In genomic region chr17:85799081-85799864, GRCm38 (mm10) we compare ENCODE assay signal across 8 mouse cellular contexts.
A peak's percentile ranks its signal among the peaks of the same experiment; 100 is the strongest.
DNase-seq lines count a peak whose midpoint lies in the region; ATAC-seq lines count a peak whose summit lies in the region.

No protein-coding gene starts in this region.

- H3K9me3 ChIP-seq in hindbrain, embryonic 12.5 days (replicated peaks), result no peaks in the 10 kb centered on the region
- H3K9me3 ChIP-seq in midbrain, embryonic 10.5 days (replicated peaks), result no peaks in the 10 kb centered on the region

- peak; percentile 40 for DNase-seq in adrenal gland, adult 2 months
- DNase-seq in adrenal gland, postnatal 4 days (ENCODE audit: low spot score in 2 of 2), result no peak
- DNase-seq in ZHBTc4 (ENCODE audit: low read depth, low spot score), result peak; percentile 76
- peak; percentile 51 for DNase-seq in midbrain, embryonic 10.5 days (ENCODE audit: low spot score)
- no peak for DNase-seq in thymus, postnatal 10 days (ENCODE audit: low spot score in 2 of 2)
- DNase-seq in frontal cortex, postnatal 10 days (ENCODE audit: low spot score in 2 of 2), result no peak

- peaks cover 75% of the 10 kb centered on the region for H3K27me3 ChIP-seq in hindbrain, embryonic 12.5 days
- peaks cover 100% of the 10 kb centered on the region for H3K27me3 ChIP-seq in midbrain, embryonic 10.5 days (ENCODE audit: low read depth, poor library complexity, severe bottlenecking)

- no peak for ATAC-seq in hindbrain, embryonic 12.5 days (ENCODE audit: low FRiP score)
- no peak for ATAC-seq in erythroid progenitor cell, adult 5-6 weeks (replicated peaks; ENCODE audit: low FRiP score, poor library complexity, severe bottlenecking)

- under 1% methylated on average over 22 of the region's 22 CpGs for WGBS in hindbrain, embryonic 12.5 days
- WGBS in midbrain, embryonic 10.5 days, result under 1% methylated on average over 22 of the region's 22 CpGs

- peak overlapping the region; percentile 60; the same call in 1 of the 2 replicates for H3K27ac ChIP-seq in hindbrain, embryonic 12.5 days
- no peak overlapping the region for H3K27ac ChIP-seq in midbrain, embryonic 10.5 days (replicated peaks)

- H3K4me2 ChIP-seq in hindbrain, embryonic 12.5 days (replicated peaks), result peak overlapping the region; percentile 78

- H3K4me1 ChIP-seq in hindbrain, embryonic 12.5 days, result peaks cover 22% of the 10 kb centered on the region
- peaks cover 25% of the 10 kb centered on the region for H3K4me1 ChIP-seq in midbrain, embryonic 10.5 days

- no peaks in the 10 kb centered on the region for H3K36me3 ChIP-seq in hindbrain, embryonic 12.5 days
- H3K36me3 ChIP-seq in midbrain, embryonic 10.5 days, result no peaks in the 10 kb centered on the region

- peak overlapping the region; percentile 59 for H3K9ac ChIP-seq in hindbrain, embryonic 12.5 days

- peak overlapping the region; percentile 46 for H3K4me3 ChIP-seq in hindbrain, embryonic 12.5 days
- H3K4me3 ChIP-seq in midbrain, embryonic 10.5 days, result peak overlapping the region; percentile 59

Comparison
In these comparisons a context has a peak if more than half of its experiments do, and no peak if none do; other contexts are left out.
1. DNase-seq: peak in adrenal gland, adult 2 months (single experiment), ZHBTc4 (single experiment) and midbrain, embryonic 10.5 days (single experiment); none in adrenal gland, postnatal 4 days (0 of 2), thymus, postnatal 10 days (0 of 2) and frontal cortex, postnatal 10 days (0 of 2).